Mouse (Mus musculus) heart, embryonic 15.5 days (tissue): ENCODE measurements around the gene Rlbp1. TPM values are rescaled to one million over a fixed set of nuclear protein-coding genes. Genes with fewer than 3 reads are reported as not detected.

Experiments used
- ATAC-seq: fragments of 200-750 bp; cut with Nextera tagmentation; replicated peaks from 2 replicates; pipeline ENCODE4 v1.8.0; 2017; ENCODE audit warnings: low read depth, moderate TSS enrichment; ENCODE audit not compliant: insufficient number of reproducible peaks, insufficient read depth, low FRiP score
- H3K27ac ChIP-seq: fragments of 300-500 bp; sonication (generic); 2 replicates; pipeline ENCODE4 v1.5.1; 2015; ENCODE audit warnings: mild to moderate bottlenecking, inconsistent platforms
- H3K27me3 ChIP-seq: fragments of 300-500 bp; sonication (generic); 2 replicates; pipeline ENCODE4 v1.6.1; 2015; ENCODE audit warnings: inconsistent platforms
- H3K36me3 ChIP-seq: fragments of 300-500 bp; sonication (generic); 2 replicates; pipeline ENCODE4 v1.6.1; 2015; ENCODE audit warnings: mild to moderate bottlenecking, inconsistent platforms
- H3K4me1 ChIP-seq: fragments of 300-500 bp; sonication (generic); replicated peaks from 2 replicates; pipeline ENCODE4 v1.6.1; 2015; ENCODE audit warnings: inconsistent platforms
- H3K4me2 ChIP-seq: fragments of 300-500 bp; sonication (generic); 2 replicates; pipeline ENCODE4 v1.6.1; 2015; ENCODE audit warnings: inconsistent platforms, mild to moderate bottlenecking, moderate library complexity
- H3K4me3 ChIP-seq: fragments of 300-500 bp; sonication (generic); 2 replicates; pipeline ENCODE4 v1.5.1; 2015; ENCODE audit warnings: mild to moderate bottlenecking, inconsistent platforms
- H3K9ac ChIP-seq: fragments of 300-500 bp; sonication (generic); 2 replicates; pipeline ENCODE4 v1.6.1; 2015; ENCODE audit warnings: mild to moderate bottlenecking, inconsistent platforms
- H3K9me3 ChIP-seq: fragments of 300-500 bp; sonication (generic); replicated peaks from 2 replicates; pipeline ENCODE4 v1.6.1; 2016; ENCODE audit warnings: inconsistent platforms
- WGBS: fragments of 180-500 bp; shearing (Covaris S2); methylation state at CpG from one replicate; pipeline ENCODE4 v1.1.7; 2015; ENCODE audit warnings: mixed read lengths; 5-methylcytosine and 5-hydroxymethylcytosine counted together
- polyA plus RNA-seq: library from polyadenylated mRNA; unstranded; fragments of >200 nt; fragmentation: Nextera tagmentation; extraction: Ambion mirVana; gene quantifications from 2 replicates; pipeline ENCODE4 v1.2.1, GENCODE M21; 2015

The Rlbp1 gene
- 0.30 TPM in 1 of 2 replicates, not detected in the other for polyA plus RNA-seq

GRCm38 (mm10) chr7:79386422-79387133 lies at the start of gene Rlbp1:
Gene Rlbp1, minus strand, starts transcription at chr7:79387048.
- no peak within 1 kb of the TSS for H3K27ac ChIP-seq
- no peak for ATAC-seq

GRCm38 (mm10) chr7:79428243-79428642 lies 41.4 kb upstream of the Rlbp1 start:
- Histone ChIP-seq H3K4me3 (no peak overlapping the region), H3K27ac (no peak overlapping the region), H3K4me2 (no peak overlapping the region), H3K9me3 (no peaks in the 10 kb centered on the region), H3K4me1 (no peaks in the 10 kb centered on the region), H3K27me3 (no peaks in the 10 kb centered on the region), H3K36me3 (0 out of 2 replicates have a peak, but pooled peaks cover 3% of the 10 kb centered on the region), H3K9ac (no peak overlapping the region)
- ATAC-seq = no peak
- WGBS = 57% methylated on average over 5 of the region's 5 CpGs

More at GRCm38 (mm10) chr7:79386422-79387133, at the start of gene Rlbp1:
- Histone ChIP-seq H3K4me1 (peaks cover 3% of the 10 kb centered on the region; the same call in 1 of the 2 replicates), H3K9me3 (no peaks in the 10 kb centered on the region), H3K9ac (no peak within 1 kb of the TSS), H3K4me2 (no peak within 1 kb of the TSS), H3K36me3 (no peaks in the 10 kb centered on the region), H3K27me3 (peaks cover 2% of the 10 kb centered on the region; the same call in 1 of the 2 replicates), H3K4me3 (no peak within 1 kb of the TSS)
- 74% methylated on average over 16 of the region's 16 CpGs for WGBS

- no peaks in the 10 kb centered on the region for H3K9me3 ChIP-seq
- no peaks in the 10 kb centered on the region for H3K4me1 ChIP-seq
- H3K9ac ChIP-seq = no peak overlapping the region
- no peak overlapping the region for H3K27ac ChIP-seq
- H3K36me3 ChIP-seq = 0 out of 2 replicates have a peak, but pooled peaks cover 3% of the 10 kb centered on the region
- ATAC-seq = no peak
- no peak overlapping the region for H3K4me3 ChIP-seq
- WGBS = 79% methylated on average over 10 of the region's 10 CpGs
- H3K27me3 ChIP-seq = no peaks in the 10 kb centered on the region
- no peak overlapping the region for H3K4me2 ChIP-seq
Measured at GRCm38 (mm10) chr7:79425804-79426203, 39.0 kb upstream of the Rlbp1 start.

DNA sequence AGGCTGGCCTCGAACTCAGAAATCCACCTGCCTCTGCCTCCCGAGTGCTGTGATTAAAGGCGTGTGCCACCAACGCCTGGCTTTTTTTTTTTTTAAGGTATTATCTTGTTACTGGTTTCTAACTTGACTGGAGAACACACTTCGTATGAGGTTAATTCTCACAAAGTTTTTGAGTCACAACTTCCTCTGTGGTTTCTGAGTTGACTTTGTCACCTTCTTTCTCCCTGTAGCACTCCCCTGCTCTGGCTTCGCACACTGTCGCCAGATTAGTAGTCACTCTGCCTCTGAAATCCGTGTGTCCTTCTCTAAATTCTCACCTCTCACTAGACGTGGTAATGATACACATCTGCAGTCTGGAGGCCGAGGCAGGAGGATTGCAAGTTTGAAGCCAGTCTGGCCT lies 36.0 kb upstream of the Rlbp1 start:
- H3K27ac ChIP-seq = no peak overlapping the region
- no peak overlapping the region for H3K9ac ChIP-seq
- no peaks in the 10 kb centered on the region for H3K27me3 ChIP-seq
- no peak for ATAC-seq
- H3K9me3 ChIP-seq = no peaks in the 10 kb centered on the region
- H3K36me3 ChIP-seq = 0 out of 2 replicates have a peak, but pooled peaks cover 3% of the 10 kb centered on the region
- no peaks in the 10 kb centered on the region for H3K4me1 ChIP-seq
- no peak overlapping the region for H3K4me2 ChIP-seq
- 86% methylated on average over 10 of the region's 10 CpGs for WGBS
- no peak overlapping the region for H3K4me3 ChIP-seq

- Histone ChIP-seq H3K9ac (no peak overlapping the region), H3K36me3 (0 out of 2 replicates have a peak, but pooled peaks cover 3% of the 10 kb centered on the region), H3K4me2 (no peak overlapping the region), H3K4me1 (no peaks in the 10 kb centered on the region), H3K27ac (no peak overlapping the region), H3K4me3 (no peak overlapping the region), H3K27me3 (no peaks in the 10 kb centered on the region), H3K9me3 (no peaks in the 10 kb centered on the region)
- no peak for ATAC-seq
- WGBS = 84% methylated on average over 7 of the region's 7 CpGs
Measured at GRCm38 (mm10) chr7:79419950-79420349, 33.1 kb upstream of the Rlbp1 start.

GRCm38 (mm10) chr7:79414449-79415375 lies 27.9 kb upstream of the Rlbp1 start:
- Histone ChIP-seq H3K9ac (no peak overlapping the region), H3K36me3 (no peaks in the 10 kb centered on the region), H3K27me3 (no peaks in the 10 kb centered on the region), H3K4me3 (no peak overlapping the region), H3K4me2 (no peak overlapping the region), H3K9me3 (no peaks in the 10 kb centered on the region), H3K4me1 (no peaks in the 10 kb centered on the region), H3K27ac (no peak overlapping the region)
- ATAC-seq = no peak
- WGBS = 84% methylated on average over 18 of the region's 18 CpGs

- Histone ChIP-seq H3K27ac (no peak overlapping the region), H3K4me1 (no peaks in the 10 kb centered on the region), H3K4me3 (no peak overlapping the region), H3K27me3 (no peaks in the 10 kb centered on the region), H3K9ac (no peak overlapping the region), H3K9me3 (no peaks in the 10 kb centered on the region), H3K4me2 (no peak overlapping the region), H3K36me3 (no peaks in the 10 kb centered on the region)
- 77% methylated on average over 3 of the region's 3 CpGs for WGBS
- no peak for ATAC-seq
Measured at GRCm38 (mm10) chr7:79400296-79400695, 13.4 kb upstream of the Rlbp1 start.

GRCm38 (mm10) chr7:79398971-79399370 lies 12.1 kb upstream of the Rlbp1 start:
- H3K4me2 ChIP-seq = no peak overlapping the region
- 68% methylated on average over 12 of the region's 12 CpGs for WGBS

DNA sequence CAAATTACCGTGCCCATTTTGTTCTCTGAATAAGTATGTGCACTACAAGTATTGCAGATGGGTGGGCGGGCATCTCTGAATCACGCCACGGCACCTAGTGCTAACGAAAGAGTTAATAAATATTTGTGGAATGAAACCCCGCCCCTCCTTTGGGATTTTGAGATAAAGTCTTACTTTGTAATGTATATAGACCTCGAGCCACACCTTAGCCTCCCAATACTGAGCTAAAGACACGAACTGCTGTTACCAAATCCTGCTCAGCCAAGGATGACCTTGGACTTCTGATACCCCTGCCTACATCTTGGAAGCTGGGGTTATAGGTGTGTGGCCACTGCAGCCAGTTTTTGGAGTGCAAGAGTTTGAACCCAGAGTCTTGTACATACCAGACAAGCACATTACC lies 11.6 kb upstream of the Rlbp1 start:
- no peak overlapping the region for H3K4me3 ChIP-seq
- ATAC-seq = no peak
- H3K27ac ChIP-seq = no peak overlapping the region
- no peak overlapping the region for H3K4me2 ChIP-seq
- H3K9me3 ChIP-seq = no peaks in the 10 kb centered on the region
- 81% methylated on average over 8 of the region's 8 CpGs for WGBS
- no peaks in the 10 kb centered on the region for H3K36me3 ChIP-seq
- no peaks in the 10 kb centered on the region for H3K27me3 ChIP-seq
- H3K4me1 ChIP-seq = no peaks in the 10 kb centered on the region
- H3K9ac ChIP-seq = no peak overlapping the region

More at GRCm38 (mm10) chr7:79398971-79399370, 12.1 kb upstream of the Rlbp1 start:
- no peaks in the 10 kb centered on the region for H3K4me1 ChIP-seq
- no peaks in the 10 kb centered on the region for H3K9me3 ChIP-seq
- no peaks in the 10 kb centered on the region for H3K27me3 ChIP-seq
- H3K27ac ChIP-seq = no peak overlapping the region
- no peaks in the 10 kb centered on the region for H3K36me3 ChIP-seq
- H3K9ac ChIP-seq = no peak overlapping the region
- no peak overlapping the region for H3K4me3 ChIP-seq
- ATAC-seq = no peak

DNA sequence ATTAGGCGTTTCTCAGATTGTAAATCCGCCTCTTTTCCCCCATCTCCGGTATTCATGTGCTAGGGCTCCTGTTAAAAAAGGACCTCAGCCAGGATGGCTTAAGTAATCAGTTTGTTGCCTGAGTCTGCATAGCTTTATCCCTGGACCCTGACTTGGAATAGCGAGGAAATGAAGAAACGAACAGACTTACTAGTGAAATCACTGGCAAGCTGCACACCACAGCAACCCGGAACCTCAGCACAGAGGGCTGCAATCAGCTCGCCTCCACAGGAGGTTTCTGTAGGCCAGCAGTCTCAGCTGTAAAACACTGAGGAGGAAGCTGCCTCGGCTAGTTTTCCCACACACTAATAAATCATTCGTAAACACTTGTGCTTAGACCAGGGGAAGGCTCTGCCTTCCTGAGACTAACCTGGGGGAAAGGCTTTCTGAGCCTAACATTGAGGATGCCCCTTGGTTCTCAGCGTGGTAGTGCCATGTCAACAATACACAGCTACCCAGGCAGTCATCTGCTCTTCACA lies 10.7 kb upstream of the Rlbp1 start:
- no peak overlapping the region for H3K9ac ChIP-seq
- H3K27ac ChIP-seq = no peak overlapping the region
- H3K9me3 ChIP-seq = no peaks in the 10 kb centered on the region
- H3K27me3 ChIP-seq = no peaks in the 10 kb centered on the region
- H3K4me1 ChIP-seq = peaks cover 4% of the 10 kb centered on the region
- no peak overlapping the region for H3K4me2 ChIP-seq
- no peak for ATAC-seq
- 76% methylated on average over 10 of the region's 10 CpGs for WGBS
- no peak overlapping the region for H3K4me3 ChIP-seq
- H3K36me3 ChIP-seq = no peaks in the 10 kb centered on the region

DNA sequence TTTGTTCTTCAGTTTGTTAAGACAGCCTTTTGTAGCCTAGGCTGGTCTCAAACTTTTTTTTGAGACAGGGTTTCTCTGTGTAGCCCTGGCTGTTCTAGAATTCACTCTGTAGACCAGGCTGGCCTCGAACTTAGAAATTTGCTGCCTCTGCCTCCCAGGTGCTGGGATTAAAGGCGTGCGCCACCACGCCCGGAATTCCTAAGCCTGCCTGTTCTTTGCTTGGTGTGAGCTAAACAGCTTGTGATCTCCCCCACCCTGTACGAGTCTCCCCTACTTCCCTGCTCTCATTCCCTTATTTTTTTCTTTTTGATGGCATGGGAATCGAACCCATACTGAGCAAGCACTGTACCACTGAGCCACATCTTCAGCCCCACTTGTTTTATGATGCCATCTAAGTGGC lies 8.3 kb upstream of the Rlbp1 start:
- Histone ChIP-seq H3K4me2 (no peak overlapping the region), H3K27ac (no peak overlapping the region), H3K27me3 (no peaks in the 10 kb centered on the region), H3K4me1 (peaks cover 10% of the 10 kb centered on the region), H3K9me3 (no peaks in the 10 kb centered on the region), H3K4me3 (no peak overlapping the region), H3K9ac (no peak overlapping the region), H3K36me3 (no peaks in the 10 kb centered on the region)
- ATAC-seq = no peak
- WGBS = 86% methylated on average over 7 of the region's 7 CpGs
